Mouse (Mus musculus): ENCODE data around the gene Ankrd44. TPM values are rescaled to one million over a fixed set of nuclear protein-coding genes. Genes with fewer than 3 reads are reported as not detected.
"Not testable (repeated sequence)": the region's sequence is repeated elsewhere in the genome, so short reads cannot be mapped to it uniquely, and the experiment has no call there.

The Ankrd44 gene
- total RNA-seq (2021) = 10 to 100 TPM in 1 of 2 experiments, 1 to 10 TPM in 1; 8.8 to 14.5 TPM
- long read RNA-seq, experiment 1, partial matches to known transcripts = 0 of 20 reads
- long read RNA-seq, experiment 1, other reads (novel, unspliced or antisense) = 20 of 20 reads
- long read RNA-seq, experiment 2, partial matches to known transcripts = 2 of 24 reads
- long read RNA-seq, experiment 2, other reads (novel, unspliced or antisense) = 22 of 24 reads

DNA sequence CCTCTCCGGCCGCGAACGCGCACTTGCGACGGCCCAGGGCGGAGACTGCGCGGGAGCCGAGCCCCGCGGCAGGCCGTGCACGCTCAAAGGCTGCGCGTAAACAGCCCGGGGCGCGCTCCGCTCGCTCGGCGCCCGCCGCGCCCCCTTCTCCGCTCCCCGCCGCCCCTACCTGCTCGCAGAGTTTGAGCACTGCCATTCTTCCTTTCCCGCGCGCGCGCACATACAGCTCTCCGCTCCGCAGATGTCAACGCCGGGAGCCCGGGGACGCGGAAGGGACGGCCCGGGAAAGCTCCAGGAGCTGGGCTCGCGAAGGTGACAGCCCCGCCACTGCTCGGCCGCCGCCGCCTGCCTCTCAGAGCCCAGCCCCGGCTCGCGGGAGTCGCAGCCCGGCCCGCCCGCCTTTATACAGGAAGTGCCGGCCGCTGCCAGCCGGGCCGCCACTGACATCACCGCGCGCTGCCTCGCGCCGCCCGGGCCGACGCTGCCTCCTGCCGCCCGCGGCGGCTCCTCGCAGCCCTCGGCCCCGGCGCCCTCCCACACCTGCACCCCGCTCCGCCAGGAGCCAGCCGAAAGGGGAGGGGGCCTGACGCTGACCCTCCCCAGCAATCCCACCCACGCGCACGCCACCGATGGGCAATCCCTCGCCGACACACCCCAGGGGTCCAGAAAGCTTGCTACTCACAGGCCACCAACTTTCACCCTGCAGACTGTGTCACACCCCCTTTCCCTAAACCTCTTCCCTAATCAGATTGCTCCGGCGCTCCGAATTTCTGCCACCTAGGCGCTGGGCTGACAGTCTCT lies at the start of gene Ankrd44:
Gene Ankrd44, minus strand, starts transcription at position 417 of the 801 bp plus-strand sequence.
- peak; percentile 73 for TF ChIP-seq CTCF (conservative IDR thresholded peaks at IDR 0.05)
- peak within 1 kb of the TSS; percentile 79 for H3K27ac ChIP-seq
- peak; percentile 28 to 54 for DNase-seq (ENCODE audit: low spot score in 2 of 2)
- H3K4me3 ChIP-seq = peak within 1 kb of the TSS; percentile 83

DNA sequence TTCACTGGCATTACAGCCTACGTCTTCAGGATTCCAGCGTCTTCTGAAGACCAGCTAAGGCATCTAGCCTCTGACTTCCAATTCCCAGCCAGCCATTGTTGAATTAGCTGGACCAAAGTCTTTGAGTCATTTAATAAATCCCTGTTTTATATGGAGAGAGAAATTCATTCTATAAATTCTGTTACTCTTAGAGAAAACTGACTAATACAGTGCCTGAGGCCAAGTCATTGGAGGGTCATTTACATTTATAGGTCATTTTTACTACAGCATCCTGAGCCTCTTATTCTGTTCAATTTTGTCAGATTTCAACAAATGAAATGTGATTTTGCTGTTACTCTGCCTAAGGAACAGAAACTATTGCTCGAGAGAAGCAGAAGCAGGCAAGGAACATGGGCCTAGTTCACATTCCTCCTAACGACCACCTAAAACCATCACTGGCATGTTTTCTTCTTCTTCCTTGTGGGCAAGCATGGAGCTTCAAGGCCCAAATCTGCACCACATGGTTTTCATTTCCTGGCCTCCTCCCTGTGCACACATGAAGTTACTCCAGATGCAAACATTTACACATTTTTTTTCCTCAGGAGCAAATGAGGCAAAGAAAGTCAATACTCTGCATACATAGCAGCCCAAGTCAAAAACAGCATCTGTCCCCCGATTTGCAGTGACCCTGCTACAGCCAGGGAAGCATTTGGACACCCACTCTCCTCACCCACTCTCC lies 45.7 kb upstream of the Ankrd44 start:
- Histone ChIP-seq H3K4me3 (no peak overlapping the region), H3K27ac (no peak overlapping the region)
- DNase-seq (ENCODE audit: low spot score in 2 of 2) = no peak
- no peak for TF ChIP-seq CTCF (conservative IDR thresholded peaks at IDR 0.05)

GRCm38 (mm10) chr1:54966858-54967257 lies 40.7 kb upstream of the Ankrd44 start:
- DNase-seq (ENCODE audit: low spot score in 2 of 2) = no peak
- no peak overlapping the region for H3K27ac ChIP-seq
- TF ChIP-seq CTCF (conservative IDR thresholded peaks at IDR 0.05) = no peak
- H3K4me3 ChIP-seq = no peak overlapping the region

GRCm38 (mm10) chr1:54965159-54965995 lies 39.2 kb upstream of the Ankrd44 start:
- no peak for DNase-seq (ENCODE audit: low spot score in 2 of 2)
- TF ChIP-seq CTCF (conservative IDR thresholded peaks at IDR 0.05) = no peak
- Histone ChIP-seq H3K4me3 (no peak overlapping the region), H3K27ac (no peak overlapping the region)

- DNase-seq (ENCODE audit: low spot score in 2 of 2) = no peak
- TF ChIP-seq CTCF (conservative IDR thresholded peaks at IDR 0.05) = no peak
- Histone ChIP-seq H3K4me3 (no peak overlapping the region), H3K27ac (no peak overlapping the region)
Observed at GRCm38 (mm10) chr1:54961724-54962123, 35.5 kb upstream of the Ankrd44 start.

GRCm38 (mm10) chr1:54960613-54961165 lies 34.5 kb upstream of the Ankrd44 start:
- DNase-seq (ENCODE audit: low spot score in 2 of 2) = no peak
- no peak for TF ChIP-seq CTCF (conservative IDR thresholded peaks at IDR 0.05)
- Histone ChIP-seq H3K4me3 (no peak overlapping the region), H3K27ac (no peak overlapping the region)

DNA sequence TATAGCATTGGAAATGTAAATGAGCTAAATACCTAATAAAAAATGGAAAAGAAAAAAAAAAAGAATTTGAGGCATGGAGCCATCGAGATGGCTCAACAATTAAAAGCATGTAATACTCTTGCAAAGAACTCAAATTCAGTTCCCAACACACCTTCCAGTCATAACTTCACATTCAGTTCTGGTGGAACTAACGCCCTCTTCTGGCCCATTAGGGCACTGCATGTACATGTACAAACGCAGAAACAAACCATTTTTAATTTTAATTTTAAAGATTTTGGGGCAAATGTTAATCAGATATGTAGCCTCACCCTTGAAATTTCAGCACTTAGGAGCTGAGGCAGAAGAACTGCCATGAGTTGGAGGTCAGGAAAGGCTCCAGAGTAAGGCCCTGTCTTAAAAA lies 32.3 kb upstream of the Ankrd44 start:
- TF ChIP-seq CTCF (conservative IDR thresholded peaks at IDR 0.05) = peak; percentile 64
- no peak for DNase-seq (ENCODE audit: low spot score in 2 of 2)
- H3K27ac ChIP-seq = no peak overlapping the region
- H3K4me3 ChIP-seq = no peak overlapping the region

DNA sequence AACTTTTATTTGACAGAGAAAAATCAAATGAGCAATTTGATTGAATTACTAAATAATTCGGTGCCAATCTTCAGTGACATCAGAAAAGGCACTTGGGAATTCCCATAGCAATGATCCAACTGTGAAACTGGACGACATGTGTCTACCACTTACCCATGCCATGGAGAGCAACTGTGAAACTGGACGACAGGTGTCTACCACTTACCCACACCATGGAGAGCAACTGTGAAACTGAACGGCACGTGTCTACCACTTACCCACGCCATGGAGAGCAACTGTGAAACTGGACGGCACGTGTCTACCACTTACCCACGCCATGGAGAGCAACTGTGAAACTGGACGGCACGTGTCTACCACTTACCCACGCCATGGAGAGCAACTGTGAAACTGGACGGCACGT lies 30.8 kb upstream of the Ankrd44 start:
- not testable (repeated sequence) for DNase-seq (ENCODE audit: low spot score in 2 of 2); H3K4me3 ChIP-seq; H3K27ac ChIP-seq

GRCm38 (mm10) chr1:54954856-54955255 lies 28.7 kb upstream of the Ankrd44 start:
- Histone ChIP-seq H3K4me3 (no peak overlapping the region), H3K27ac (no peak overlapping the region)
- no peak for TF ChIP-seq CTCF (conservative IDR thresholded peaks at IDR 0.05)
- no peak for DNase-seq (ENCODE audit: low spot score in 2 of 2)

DNA sequence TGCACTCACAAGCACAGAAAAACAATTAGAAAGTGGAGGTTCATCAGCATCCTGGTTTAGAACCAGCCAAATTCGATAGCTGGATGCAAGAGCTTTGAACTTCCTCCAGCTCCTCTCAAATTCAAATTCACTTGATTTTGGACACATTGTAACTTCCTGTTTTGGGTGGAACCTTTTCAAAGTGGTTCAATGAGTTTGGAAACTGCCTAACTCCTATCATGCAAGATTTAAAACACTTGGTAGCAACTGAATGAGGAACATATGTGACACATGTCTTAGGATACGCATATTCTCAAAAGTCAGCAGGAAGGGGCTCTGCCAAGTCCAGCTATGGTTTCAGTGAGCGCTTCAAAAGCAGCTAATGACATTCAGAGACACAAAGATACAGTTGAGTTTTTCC lies 18.5 kb upstream of the Ankrd44 start:
- no peak for TF ChIP-seq CTCF (conservative IDR thresholded peaks at IDR 0.05)
- Histone ChIP-seq H3K27ac (no peak overlapping the region), H3K4me3 (no peak overlapping the region)
- DNase-seq (ENCODE audit: low spot score in 2 of 2) = no peak

- no peak for TF ChIP-seq CTCF (conservative IDR thresholded peaks at IDR 0.05)
- DNase-seq (ENCODE audit: low spot score in 2 of 2) = no peak
- Histone ChIP-seq H3K4me3 (no peak overlapping the region), H3K27ac (no peak overlapping the region)
Observed at GRCm38 (mm10) chr1:54935466-54935865, 9.3 kb upstream of the Ankrd44 start.

DNA sequence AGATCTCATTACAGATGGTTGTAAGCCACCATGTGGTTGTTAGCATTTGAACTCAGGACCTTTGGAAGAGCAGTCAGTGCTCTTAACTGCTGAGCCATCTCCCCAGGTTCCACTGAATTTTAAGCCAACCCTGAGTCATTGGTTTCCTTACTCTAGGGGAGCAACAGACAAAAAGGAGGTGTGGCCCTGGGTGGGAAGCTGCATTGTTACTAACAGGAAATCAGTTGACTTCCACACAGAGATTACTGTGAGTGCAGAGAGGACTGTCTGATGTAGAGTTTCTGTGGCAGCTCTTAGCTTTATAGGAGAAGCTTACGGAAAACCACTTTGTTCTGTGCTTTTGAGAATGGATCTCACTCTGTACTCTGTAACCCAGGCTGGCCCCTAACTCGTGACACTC lies 8.7 kb upstream of the Ankrd44 start:
- Histone ChIP-seq H3K27ac (no peak overlapping the region), H3K4me3 (no peak overlapping the region)
- TF ChIP-seq CTCF (conservative IDR thresholded peaks at IDR 0.05) = no peak
- DNase-seq (ENCODE audit: low spot score in 2 of 2) = no peak

Measured in layer of hippocampus, adult 2 months (tissue).